36 mouse cellular contexts compared by ENCODE assay signal in the genomic region with DNA sequence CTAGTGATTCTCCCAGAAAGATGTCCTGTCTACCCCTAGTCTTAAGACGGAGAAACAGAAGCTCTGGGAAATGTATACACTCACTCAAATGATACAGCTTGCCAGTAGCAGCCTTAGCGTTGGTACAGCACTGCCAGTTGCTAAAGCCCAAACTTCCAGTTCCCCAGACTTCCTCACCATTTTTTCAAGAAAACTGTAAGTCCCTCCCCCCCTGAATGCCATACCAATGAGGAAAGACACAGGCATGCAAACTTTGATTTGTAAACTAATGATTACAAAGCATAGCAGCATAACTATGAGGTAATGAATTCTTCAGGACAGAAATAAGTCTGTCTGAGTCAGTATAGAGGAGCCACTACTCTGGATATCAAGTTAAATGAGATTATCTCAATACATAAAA. TPM values are rescaled to one million over a fixed set of nuclear protein-coding genes. Genes with fewer than 3 reads are reported as not detected.
DNase-seq lines count a peak whose midpoint lies in the region; ATAC-seq lines count a peak whose summit lies in the region.
"Had no signal": no experiment of that assay in that cellular context is flagged by ENCODE, and none has a peak within 500 bp of the region (broad histone marks: within the 10 kb centered on the region; RNA-seq: fewer than 3 reads in every experiment).

No protein-coding gene starts in this region.

- no peak overlapping the region for H3K4me3 ChIP-seq in heart, embryonic 12.5 days
- no peak overlapping the region for H3K4me3 ChIP-seq in liver, embryonic 11.5 days (ENCODE audit: low read depth, low read length)
- no peak overlapping the region for H3K4me3 ChIP-seq in liver, embryonic 12.5 days
- H3K4me3 ChIP-seq: gastrocnemius, adult 2 months; heart, embryonic 13.5 days; hindbrain, embryonic 10.5 days; hindbrain, embryonic 13.5 days had no signal

- H3K27me3 ChIP-seq in heart, embryonic 12.5 days (replicated peaks), result no peaks in the 10 kb centered on the region
- H3K27me3 ChIP-seq in liver, embryonic 11.5 days (replicated peaks; ENCODE audit: control insufficient read depth, insufficient read depth, low read length), result no peaks in the 10 kb centered on the region
- no peaks in the 10 kb centered on the region; the same call in 1 of the 2 replicates for H3K27me3 ChIP-seq in liver, embryonic 12.5 days (replicated peaks)
- H3K27me3 ChIP-seq: CH12.LX; heart, embryonic 13.5 days had no signal

- ATAC-seq in heart, embryonic 12.5 days (ENCODE audit: insufficient number of reproducible peaks, low FRiP score), result no peak
- ATAC-seq in liver, embryonic 11.5 days (replicated peaks; ENCODE audit: low FRiP score), result no peak
- ATAC-seq in liver, embryonic 12.5 days, result no peak
- no peak for ATAC-seq in erythroblast, adult 5-6 weeks (replicated peaks; ENCODE audit: low FRiP score, poor library complexity, severe bottlenecking)
- ATAC-seq: activated CD4-positive, CD25-positive, alpha-beta regulatory T cell, adult 4 months; forebrain, embryonic 14.5 days; forebrain, postnatal 0 days; hindbrain, embryonic 16.5 days; intestine, embryonic 16.5 days had no signal

- H3K36me3 ChIP-seq in heart, embryonic 12.5 days, result no peaks in the 10 kb centered on the region
- H3K36me3 ChIP-seq in liver, embryonic 11.5 days (ENCODE audit: control insufficient read depth, insufficient read depth, low read length), result no peaks in the 10 kb centered on the region
- no peaks in the 10 kb centered on the region for H3K36me3 ChIP-seq in liver, embryonic 12.5 days
- H3K36me3 ChIP-seq: G1E; heart, embryonic 13.5 days; hindbrain, embryonic 10.5 days; hindbrain, embryonic 13.5 days had no signal

- 51% methylated on average over 2 of the region's 2 CpGs for WGBS in heart, embryonic 12.5 days
- 66% methylated on average over 2 of the region's 2 CpGs for WGBS in liver, embryonic 11.5 days
- 55% methylated on average over 2 of the region's 2 CpGs for WGBS in liver, embryonic 12.5 days (ENCODE audit: insufficient replicate concordance)

- H3K9me3 ChIP-seq in heart, embryonic 12.5 days (replicated peaks), result no peaks in the 10 kb centered on the region
- no peaks in the 10 kb centered on the region for H3K9me3 ChIP-seq in liver, embryonic 11.5 days (ENCODE audit: control insufficient read depth, low read length)
- no peaks in the 10 kb centered on the region for H3K9me3 ChIP-seq in liver, embryonic 12.5 days (replicated peaks)
- H3K9me3 ChIP-seq: heart, embryonic 13.5 days; hindbrain, embryonic 10.5 days; hindbrain, embryonic 13.5 days had no signal

- H3K27ac ChIP-seq in heart, embryonic 12.5 days (ENCODE audit: poor library complexity, severe bottlenecking), result no peak overlapping the region
- H3K27ac ChIP-seq in liver, embryonic 11.5 days (ENCODE audit: low read depth, low read length), result no peak overlapping the region
- no peak overlapping the region for H3K27ac ChIP-seq in liver, embryonic 12.5 days
- H3K27ac ChIP-seq: gastrocnemius, adult 2 months; heart, embryonic 13.5 days; hindbrain, embryonic 10.5 days; hindbrain, embryonic 13.5 days had no signal

- H3K4me1 ChIP-seq in heart, embryonic 12.5 days (replicated peaks), result 0 out of 2 replicates have a peak, but pooled peaks cover 3% of the 10 kb centered on the region
- H3K4me1 ChIP-seq in liver, embryonic 11.5 days (replicated peaks; ENCODE audit: control insufficient read depth, insufficient read depth, low read length), result 0 out of 2 replicates have a peak, but pooled peaks cover 4% of the 10 kb centered on the region
- H3K4me1 ChIP-seq in liver, embryonic 12.5 days, result peaks cover 17% of the 10 kb centered on the region
- H3K4me1 ChIP-seq: hindbrain, embryonic 10.5 days had no signal

- DNase-seq in heart, adult 11 months, result peak; percentile 61
- DNase-seq in liver, embryonic 11.5 days (ENCODE audit: low spot score), result peak; percentile 15
- DNase-seq in 3T3-L1 (ENCODE audit: low read depth, low spot score), result peak; percentile 15
- DNase-seq: adrenal gland, adult 8-10 months; adrenal gland, postnatal 25 days; B cell, adult 2 months; cerebellum, adult 11-12 months; cerebellum, adult 8-10 months; cerebellum, postnatal 10 days; cerebellum, postnatal 36 days; embryo, embryonic 11 days; forebrain, postnatal 0 days; gastrocnemius, adult 2 months; gastrocnemius, postnatal 14 days; heart, adult 18-20 months; heart, postnatal 36 days had no signal

- H3K4me2 ChIP-seq in heart, embryonic 12.5 days, result no peak overlapping the region
- H3K4me2 ChIP-seq in liver, embryonic 11.5 days, result no peak overlapping the region
- no peak overlapping the region for H3K4me2 ChIP-seq in liver, embryonic 12.5 days
- H3K4me2 ChIP-seq: heart, embryonic 13.5 days; hindbrain, embryonic 13.5 days had no signal

- H3K9ac ChIP-seq in heart, embryonic 12.5 days, result no peak overlapping the region
- H3K9ac ChIP-seq in liver, embryonic 11.5 days (ENCODE audit: low read depth, low read length), result no peak overlapping the region
- H3K9ac ChIP-seq in liver, embryonic 12.5 days, result no peak overlapping the region
- H3K9ac ChIP-seq: forebrain, postnatal 0 days; heart, embryonic 13.5 days; hindbrain, embryonic 13.5 days had no signal

RNA-seq across cellular contexts. Expression of gene Tmem247, which starts 39.4 kb away (rescaled TPM):
- not detected in 2 replicates for polyA plus RNA-seq in heart, embryonic 12.5 days (2016; fragmentation: Nextera tagmentation; extraction: Ambion mirVana)
- polyA plus RNA-seq in liver, embryonic 11.5 days (2014; fragmentation: Nextera tagmentation; extraction: Ambion mirVana), result not detected in 2 replicates
- polyA plus RNA-seq in liver, embryonic 12.5 days (2016; fragmentation: Nextera tagmentation; extraction: Ambion mirVana), result not detected in 2 replicates
- total RNA-seq in erythroblast, adult 5-6 weeks (2015; ENCODE audit: low replicate concordance), result not detected in 2 replicates
- not detected in 2 replicates for total RNA-seq in erythroblast, adult 5-6 weeks (2017; ENCODE audit: low replicate concordance)
- total RNA-seq: adrenal gland, adult 8-10 months; adrenal gland, postnatal 25 days; CH12.LX; forebrain, postnatal 0 days; G1E; gastrocnemius, adult 2 months; gastrocnemius, postnatal 14 days; gastrocnemius, postnatal 4 days; heart, adult 18-20 months; heart, postnatal 36 days had no signal
- polyA plus RNA-seq: activated CD4-positive, CD25-positive, alpha-beta regulatory T cell, adult 4 months; brain, embryonic 14.5 days; cortical plate, adult 2 months; embryonic facial prominence, embryonic 11.5 days; embryonic facial prominence, embryonic 14.5 days; forebrain, embryonic 11.5 days; forebrain, embryonic 14.5 days; forebrain, postnatal 0 days; frontal cortex, adult 2 months; G1E; heart, embryonic 13.5 days; heart, embryonic 16.5 days; hindbrain, embryonic 10.5 days; hindbrain, embryonic 13.5 days; hindbrain, embryonic 16.5 days; intestine, embryonic 16.5 days had no signal
